Mouse (Mus musculus) megakaryocyte, embryonic 14.5 days (primary cell): ENCODE measurements around the gene Mllt11.

ENCODE experiments used
- FLI1 ChIP-seq: IDR thresholded peaks from 2 replicates; pipeline ENCODE4 v1.6.1; 2012; ENCODE audit warnings: low read length, inconsistent platforms, mixed read lengths
- GATA1 ChIP-seq: IDR thresholded peaks from 3 replicates; pipeline ENCODE4 v1.6.1; 2012; ENCODE audit warnings: mixed read lengths, low read length, inconsistent platforms, borderline replicate concordance

- TF ChIP-seq GATA1 (no peak), FLI1 (no peak)
Observed at GRCm38 (mm10) chr3:95195772-95196171, 36.2 kb downstream of the Mllt11 start.
